Mouse (Mus musculus) brain, adult 2 months (tissue): ENCODE results near the gene Cntnap2.

Experiments used
- DNase-seq: peaks from one replicate; pipeline ENCODE4 v3.0.0; 2011; ENCODE audit warnings: low read depth, low spot score

The Cntnap2 gene

GRCm38 (mm10) chr6:45059091-45059490, at the start of gene Cntnap2:
Gene Cntnap2, plus strand, starts transcription at chr6:45059357.
- DNase-seq, result peak; percentile 84

- DNase-seq, result peak; percentile 80
Observed at GRCm38 (mm10) chr6:45026011-45026682, 33.0 kb upstream of the Cntnap2 start.

GRCm38 (mm10) chr6:45039454-45039853, 19.7 kb upstream of the Cntnap2 start:
- DNase-seq, result peak; percentile 9

GRCm38 (mm10) chr6:45059556-45060471, 657 bp downstream of the Cntnap2 start:
- DNase-seq, result peak; percentile 96

- peak; percentile 65 for DNase-seq
Observed at GRCm38 (mm10) chr6:45062214-45062997, 3.2 kb downstream of the Cntnap2 start.

- peak; percentile 42 for DNase-seq
Observed at GRCm38 (mm10) chr6:45088304-45088703, 29.1 kb downstream of the Cntnap2 start.

GRCm38 (mm10) chr6:45113613-45114012, 54.5 kb downstream of the Cntnap2 start:
- peak; percentile 10 for DNase-seq

- peak; percentile 14 for DNase-seq
Observed at GRCm38 (mm10) chr6:45144882-45145281, 85.7 kb downstream of the Cntnap2 start.

- DNase-seq, result no peak
Observed at GRCm38 (mm10) chr6:45205039-45205438, 145.9 kb downstream of the Cntnap2 start.

- no peak for DNase-seq
Observed at GRCm38 (mm10) chr6:45214330-45214729, 155.2 kb downstream of the Cntnap2 start.

- DNase-seq, result no peak
Observed at GRCm38 (mm10) chr6:45229002-45229401, 169.8 kb downstream of the Cntnap2 start.

GRCm38 (mm10) chr6:45232571-45232970, 173.4 kb downstream of the Cntnap2 start:
- no peak for DNase-seq

- DNase-seq, result no peak
Observed at GRCm38 (mm10) chr6:45236531-45236930, 177.4 kb downstream of the Cntnap2 start.

- DNase-seq, result no peak
Observed at GRCm38 (mm10) chr6:45238117-45238516, 179.0 kb downstream of the Cntnap2 start.

GRCm38 (mm10) chr6:45241218-45241617, 182.1 kb downstream of the Cntnap2 start:
- DNase-seq, result peak; percentile 34

GRCm38 (mm10) chr6:45244680-45245079, 185.5 kb downstream of the Cntnap2 start:
- DNase-seq, result no peak

- DNase-seq, result peak; percentile 25
Observed at GRCm38 (mm10) chr6:45258047-45258446, 198.9 kb downstream of the Cntnap2 start.

- DNase-seq, result peak; percentile 68
Observed at GRCm38 (mm10) chr6:45271537-45271936, 212.4 kb downstream of the Cntnap2 start.

GRCm38 (mm10) chr6:45273259-45273775, 214.2 kb downstream of the Cntnap2 start:
- no peak for DNase-seq

GRCm38 (mm10) chr6:45290154-45290553, 231.0 kb downstream of the Cntnap2 start:
- DNase-seq, result peak; percentile 49

- DNase-seq, result no peak
Observed at GRCm38 (mm10) chr6:45317455-45317854, 258.3 kb downstream of the Cntnap2 start.

- DNase-seq, result peak; percentile 54
Observed at GRCm38 (mm10) chr6:45323505-45323904, 264.3 kb downstream of the Cntnap2 start.
